ENCODE assay signal across 31 mouse cellular contexts in the genomic region with DNA sequence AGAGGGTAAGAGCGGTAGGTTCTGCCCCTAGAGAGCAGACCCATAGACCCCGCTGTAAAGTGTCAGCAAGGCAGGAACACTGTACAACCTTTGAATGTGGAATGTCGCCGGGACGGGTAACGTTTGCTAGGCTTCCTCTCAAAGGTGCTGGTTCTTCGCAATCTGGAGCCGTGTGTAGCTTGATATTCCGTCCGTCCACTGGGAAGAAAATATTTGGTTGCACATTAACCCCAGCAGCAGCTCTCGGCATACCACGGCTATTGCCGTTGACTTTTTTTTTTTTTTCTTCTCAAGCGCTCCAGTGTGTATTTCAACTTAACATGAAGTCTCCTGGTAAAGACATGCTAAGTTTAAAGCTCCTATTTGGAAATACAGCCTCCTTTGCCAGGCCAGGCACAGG.
DNase-seq lines count a peak whose midpoint lies in the region; ATAC-seq and TF ChIP-seq lines count a peak whose summit lies in the region.
"Had no signal": no experiment of that assay in that cellular context is flagged by ENCODE, and none has a peak within 500 bp of the region (broad histone marks: within the 10 kb centered on the region; RNA-seq: fewer than 3 reads in every experiment).

No protein-coding gene starts in this region.

- no peaks in the 10 kb centered on the region for H3K9me3 ChIP-seq in kidney, embryonic 14.5 days (ENCODE audit: control insufficient read depth, low read length)
- no peaks in the 10 kb centered on the region for H3K9me3 ChIP-seq in lung, embryonic 16.5 days (ENCODE audit: control insufficient read depth, low read length)
- H3K9me3 ChIP-seq in kidney, postnatal 0 days (replicated peaks; ENCODE audit: low read length): no peaks in the 10 kb centered on the region
- H3K9me3 ChIP-seq: embryonic facial prominence, embryonic 13.5 days; hindbrain, embryonic 12.5 days; intestine, embryonic 15.5 days; midbrain, embryonic 10.5 days; midbrain, embryonic 15.5 days had no signal

- H3K4me2 ChIP-seq in kidney, embryonic 14.5 days (replicated peaks; ENCODE audit: low read depth, low read length): no peak overlapping the region
- H3K4me2 ChIP-seq in lung, embryonic 16.5 days (ENCODE audit: low read depth, low read length): no peak overlapping the region
- no peak overlapping the region for H3K4me2 ChIP-seq in kidney, postnatal 0 days (ENCODE audit: low read length)
- H3K4me2 ChIP-seq: embryonic facial prominence, embryonic 13.5 days; heart, embryonic 11.5 days; hindbrain, embryonic 12.5 days; intestine, embryonic 15.5 days; midbrain, embryonic 15.5 days had no signal

- ATAC-seq in kidney, embryonic 14.5 days (ENCODE audit: low FRiP score, low TSS enrichment): no peak
- 0 out of 2 replicates have a peak, but pooled peaks have one; percentile 15 for ATAC-seq in lung, embryonic 16.5 days (ENCODE audit: low read depth)
- no peak for ATAC-seq in kidney, postnatal 0 days (replicated peaks; ENCODE audit: low FRiP score, low read depth)
- ATAC-seq: activated CD4-positive, CD25-positive, alpha-beta regulatory T cell, adult 4 months; forebrain, embryonic 16.5 days; hindbrain, postnatal 0 days; intestine, embryonic 15.5 days; midbrain, embryonic 15.5 days had no signal

- no peak overlapping the region for H3K4me3 ChIP-seq in kidney, embryonic 14.5 days (ENCODE audit: low read length)
- H3K4me3 ChIP-seq in lung, embryonic 16.5 days (ENCODE audit: low read length): no peak overlapping the region
- H3K4me3 ChIP-seq in lung, adult 2 months (replicated peaks; ENCODE audit: extremely low read depth, low read depth, low read length): no peak overlapping the region
- H3K4me3 ChIP-seq in kidney, postnatal 0 days (replicated peaks; ENCODE audit: low read depth, low read length): no peak overlapping the region
- H3K4me3 ChIP-seq: embryonic facial prominence, embryonic 13.5 days; erythroblast, embryonic 14.5 days; gastrocnemius, adult 2 months; hindbrain, embryonic 12.5 days; intestine, embryonic 15.5 days; midbrain, embryonic 10.5 days; midbrain, embryonic 15.5 days had no signal

- H3K9ac ChIP-seq in kidney, embryonic 14.5 days (ENCODE audit: low read depth, low read length): no peak overlapping the region
- no peak overlapping the region for H3K9ac ChIP-seq in lung, embryonic 16.5 days (ENCODE audit: low read length)
- no peak overlapping the region for H3K9ac ChIP-seq in kidney, postnatal 0 days (ENCODE audit: low read depth, low read length)
- H3K9ac ChIP-seq: embryonic facial prominence, embryonic 13.5 days; hindbrain, embryonic 12.5 days; intestine, embryonic 15.5 days; midbrain, embryonic 15.5 days had no signal

- DNase-seq in kidney, adult 11 months: peak; percentile 45
- DNase-seq in lung, adult 2 months: no peak
- no peak for DNase-seq in kidney, postnatal 0 days (ENCODE audit: low spot score)
- DNase-seq in kidney, postnatal 4 days: peak; percentile 16 to 48
- DNase-seq in left cerebral cortex, postnatal 36 days (ENCODE audit: low spot score in 2 of 2): no peak
- no peak for DNase-seq in urinary bladder, adult 18-20 months (ENCODE audit: low spot score in 2 of 2)
- DNase-seq: adrenal gland, adult 2 months; adrenal gland, postnatal 36 days; cerebellum, adult 18-20 months; cerebellum, postnatal 10 days; gastrocnemius, adult 2 months; gastrocnemius, postnatal 36 days; heart, adult 18-20 months; heart, postnatal 36 days; liver; lung, adult 18-20 months; right cerebral cortex, adult 18-20 months; right cerebral cortex, postnatal 4 days had no signal

- no peaks in the 10 kb centered on the region for H3K36me3 ChIP-seq in kidney, embryonic 14.5 days (ENCODE audit: control insufficient read depth, insufficient read depth, low read length)
- no peaks in the 10 kb centered on the region for H3K36me3 ChIP-seq in lung, embryonic 16.5 days (ENCODE audit: control insufficient read depth, insufficient read depth, low read length)
- H3K36me3 ChIP-seq in kidney, postnatal 0 days (ENCODE audit: insufficient read depth, low read length): no peaks in the 10 kb centered on the region
- H3K36me3 ChIP-seq: embryonic facial prominence, embryonic 13.5 days; hindbrain, embryonic 12.5 days; intestine, embryonic 15.5 days; midbrain, embryonic 10.5 days; midbrain, embryonic 15.5 days had no signal

- H3K27ac ChIP-seq in kidney, embryonic 14.5 days (ENCODE audit: low read depth, low read length): no peak overlapping the region
- H3K27ac ChIP-seq in lung, embryonic 16.5 days (ENCODE audit: low read length): no peak overlapping the region
- H3K27ac ChIP-seq in kidney, postnatal 0 days: peak overlapping the region; percentile 31
- H3K27ac ChIP-seq: gastrocnemius, adult 2 months; hindbrain, embryonic 12.5 days; hindbrain, postnatal 0 days; intestine, embryonic 15.5 days; midbrain, embryonic 10.5 days; midbrain, embryonic 15.5 days had no signal

- H3K4me1 ChIP-seq in kidney, embryonic 14.5 days (ENCODE audit: control insufficient read depth, insufficient read depth, low read length): no peaks in the 10 kb centered on the region
- H3K4me1 ChIP-seq in lung, embryonic 16.5 days (replicated peaks; ENCODE audit: control insufficient read depth, insufficient read depth, low read length): peaks cover 8% of the 10 kb centered on the region
- H3K4me1 ChIP-seq in lung, adult 2 months (ENCODE audit: control insufficient read depth, insufficient read depth, low read length): no peaks in the 10 kb centered on the region
- H3K4me1 ChIP-seq in kidney, postnatal 0 days (replicated peaks; ENCODE audit: insufficient read depth, low read length): no peaks in the 10 kb centered on the region

- TF ChIP-seq CTCF in lung, adult 2 months (IDR thresholded peaks at IDR 0.05; ENCODE audit: insufficient read depth, low read length): no peak
- TF ChIP-seq CTCF in kidney, postnatal 0 days (IDR thresholded peaks at IDR 0.05; ENCODE audit: low read depth): no peak

- TF ChIP-seq POLR2A in lung, adult 2 months (IDR thresholded peaks at IDR 0.05; ENCODE audit: borderline replicate concordance, extremely low read depth, low read depth, low read length): no peak

- 74% methylated on average over 14 of the region's 14 CpGs for WGBS in kidney, embryonic 14.5 days
- 56% methylated on average over 14 of the region's 14 CpGs for WGBS in lung, embryonic 16.5 days
- WGBS in lung, adult 2 months: 73% methylated on average over 14 of the region's 14 CpGs
- 61% methylated on average over 14 of the region's 14 CpGs for WGBS in kidney, postnatal 0 days

- intact Hi-C loops in left cerebral cortex, postnatal 36 days (cut with DNase I): no loop called here

- no peaks in the 10 kb centered on the region for H3K27me3 ChIP-seq in kidney, embryonic 14.5 days (ENCODE audit: control insufficient read depth, insufficient read depth, low read length)
- peaks cover 4% of the 10 kb centered on the region for H3K27me3 ChIP-seq in lung, embryonic 16.5 days (ENCODE audit: control insufficient read depth, insufficient read depth, low read depth, low read length)
- H3K27me3 ChIP-seq in kidney, postnatal 0 days (ENCODE audit: insufficient read depth, low read length): no peaks in the 10 kb centered on the region
- H3K27me3 ChIP-seq: CH12.LX; embryonic facial prominence, embryonic 13.5 days; hindbrain, embryonic 12.5 days; intestine, embryonic 15.5 days; midbrain, embryonic 15.5 days had no signal

Comparison
In these comparisons a context has a peak if more than half of its experiments do, and no peak if none do; other contexts are left out.
1. DNase-seq: peak in kidney, adult 11 months (single experiment) and kidney, postnatal 4 days (2 of 2); none in lung, adult 2 months (single experiment), kidney, postnatal 0 days (single experiment), left cerebral cortex, postnatal 36 days (0 of 2) and urinary bladder, adult 18-20 months (0 of 2).